Mouse (Mus musculus) stomach, embryonic 15.5 days (tissue): Measurements from ENCODE around the gene Wsb1. TPM values are rescaled to one million over a fixed set of nuclear protein-coding genes. Genes with fewer than 3 reads are reported as not detected.
A peak's percentile ranks its signal among the peaks of the same experiment; 100 is the strongest.
"Not testable (repeated sequence)": the region's sequence is repeated elsewhere in the genome, so short reads cannot be mapped to it uniquely, and the experiment has no call there.

Experiments used
- ATAC-seq: fragments of 200-750 bp; cut with Nextera tagmentation; 2 replicates; pipeline ENCODE4 v1.8.0; 2017; ENCODE audit warnings: low read depth, moderate number of reproducible peaks, moderate TSS enrichment; ENCODE audit not compliant: insufficient read depth, low FRiP score
- H3K27ac ChIP-seq: fragments of 300-500 bp; sonication (generic); 2 replicates; pipeline ENCODE4 v1.5.1; 2015; ENCODE audit warnings: mild to moderate bottlenecking, inconsistent platforms
- H3K27me3 ChIP-seq: fragments of 300-500 bp; sonication (generic); replicated peaks from 2 replicates; pipeline ENCODE4 v1.6.1; 2015; ENCODE audit warnings: inconsistent platforms
- H3K36me3 ChIP-seq: fragments of 300-500 bp; sonication (generic); 2 replicates; pipeline ENCODE4 v1.6.1; 2015; ENCODE audit warnings: inconsistent platforms
- H3K4me1 ChIP-seq: fragments of 300-500 bp; sonication (generic); 2 replicates; pipeline ENCODE4 v1.6.1; 2015; ENCODE audit warnings: inconsistent platforms
- H3K4me2 ChIP-seq: fragments of 300-500 bp; sonication (generic); 2 replicates; pipeline ENCODE4 v1.6.1; 2015; ENCODE audit warnings: mild to moderate bottlenecking, inconsistent platforms
- H3K4me3 ChIP-seq: fragments of 300-500 bp; sonication (generic); replicated peaks from 2 replicates; pipeline ENCODE4 v1.5.1; 2015; ENCODE audit warnings: inconsistent platforms
- H3K9ac ChIP-seq: fragments of 300-500 bp; sonication (generic); 2 replicates; pipeline ENCODE4 v1.6.1; 2015; ENCODE audit warnings: inconsistent platforms
- H3K9me3 ChIP-seq: fragments of 300-500 bp; sonication (generic); 2 replicates; pipeline ENCODE4 v1.6.1; 2016; ENCODE audit warnings: inconsistent platforms
- WGBS: fragments of 180-500 bp; shearing (Covaris S2); methylation state at CpG from one replicate; pipeline ENCODE4 v1.1.7; 2015; 5-methylcytosine and 5-hydroxymethylcytosine counted together
- polyA plus RNA-seq: library from polyadenylated mRNA; unstranded; fragments of >200 nt; fragmentation: Nextera tagmentation; extraction: Ambion mirVana; gene quantifications from 2 replicates; pipeline ENCODE4 v1.2.1, GENCODE M21; 2015

Gene Wsb1
- polyA plus RNA-seq = 186 and 196 TPM in 2 replicates

- H3K4me1 ChIP-seq = peaks cover 4% of the 10 kb centered on the region; the same call in 1 of the 2 replicates
- H3K9ac ChIP-seq = peak within 1 kb of the TSS; percentile 91
- no peaks in the 10 kb centered on the region for H3K27me3 ChIP-seq
- peaks cover 12% of the 10 kb centered on the region; the same call in 1 of the 2 replicates for H3K36me3 ChIP-seq
- peak; percentile 94 for ATAC-seq
- H3K4me3 ChIP-seq = peak within 1 kb of the TSS; percentile 96
- no peaks in the 10 kb centered on the region for H3K9me3 ChIP-seq
- WGBS = 2% methylated on average over 50 of the region's 50 CpGs
- H3K4me2 ChIP-seq = peak within 1 kb of the TSS; percentile 79
- H3K27ac ChIP-seq = peak within 1 kb of the TSS; percentile 96
Measured at GRCm38 (mm10) chr11:79254391-79255098, at the start of gene Wsb1. Gene Wsb1, minus strand, starts transcription at chr11:79254671.

GRCm38 (mm10) chr11:79304245-79304644 is 49.8 kb upstream of the Wsb1 start:
- not testable (repeated sequence) for ATAC-seq, H3K9ac ChIP-seq, H3K27me3 ChIP-seq, H3K36me3 ChIP-seq, H3K27ac ChIP-seq, H3K9me3 ChIP-seq, H3K4me2 ChIP-seq, H3K4me3 ChIP-seq
- H3K4me1 ChIP-seq = peaks cover 17% of the 10 kb centered on the region
- WGBS = 77% methylated on average over 4 of the region's 4 CpGs

DNA sequence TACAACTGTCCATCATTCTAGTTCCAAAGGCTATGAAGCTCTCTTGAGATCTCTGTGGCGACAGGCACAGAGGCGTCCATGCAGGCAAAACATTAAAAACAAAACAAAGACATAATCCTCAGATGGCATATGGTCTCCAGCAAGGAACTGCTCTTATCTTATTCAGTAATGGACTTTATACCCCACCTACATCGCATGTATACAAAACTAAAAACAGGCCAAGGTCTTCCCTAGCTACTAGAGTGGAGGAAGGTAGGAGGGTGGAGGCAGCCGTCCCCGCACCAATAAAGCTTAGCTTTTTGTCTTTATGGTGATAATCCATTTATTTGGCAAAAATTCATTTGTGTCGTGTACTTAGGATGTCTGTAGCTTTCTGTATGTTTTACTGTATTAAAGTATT is 48.6 kb upstream of the Wsb1 start:
- no peak overlapping the region for H3K9ac ChIP-seq
- H3K4me1 ChIP-seq = peaks cover 17% of the 10 kb centered on the region
- WGBS = 77% methylated on average over 6 of the region's 6 CpGs
- H3K27ac ChIP-seq = no peak overlapping the region
- no peaks in the 10 kb centered on the region for H3K36me3 ChIP-seq
- no peaks in the 10 kb centered on the region for H3K9me3 ChIP-seq
- H3K27me3 ChIP-seq = no peaks in the 10 kb centered on the region
- ATAC-seq = no peak
- no peak overlapping the region for H3K4me3 ChIP-seq
- no peak overlapping the region for H3K4me2 ChIP-seq

DNA sequence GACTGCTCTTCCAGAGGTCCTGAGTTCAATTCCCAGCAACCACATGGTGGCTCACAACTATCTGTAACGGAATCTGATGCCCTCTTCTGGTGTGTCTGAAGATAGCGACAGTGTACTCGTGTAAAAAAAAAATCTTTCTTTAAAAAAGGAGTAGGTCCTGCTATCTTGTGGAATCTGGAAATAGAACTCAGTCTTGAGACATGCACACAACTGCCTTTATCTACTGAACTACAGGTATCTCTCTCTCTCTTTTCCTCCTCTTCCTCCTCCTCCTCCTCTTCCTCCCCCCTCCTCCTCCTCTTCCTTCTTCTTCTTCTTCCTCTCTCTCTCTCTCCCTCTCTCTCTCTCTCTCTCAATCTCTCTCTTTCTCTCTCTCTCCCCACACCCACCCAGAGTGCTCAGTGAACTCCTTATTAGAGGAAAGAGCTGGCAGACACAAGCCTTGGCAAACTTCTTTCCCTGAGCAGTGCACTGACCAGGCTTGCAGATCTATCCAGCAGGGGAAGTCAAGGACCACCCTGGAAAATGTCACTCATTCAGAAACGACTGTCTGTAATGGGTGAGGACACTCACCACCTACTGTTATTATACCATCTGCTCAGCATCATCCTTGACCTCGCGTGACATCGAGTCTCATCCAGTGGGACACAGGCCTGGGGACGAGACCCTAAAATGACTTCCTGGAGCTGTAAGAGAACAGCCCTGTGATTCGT is 45.4 kb upstream of the Wsb1 start:
- H3K4me3 ChIP-seq = no peak overlapping the region
- no peaks in the 10 kb centered on the region for H3K4me1 ChIP-seq
- no peaks in the 10 kb centered on the region for H3K9me3 ChIP-seq
- no peak overlapping the region for H3K4me2 ChIP-seq
- H3K9ac ChIP-seq = no peak overlapping the region
- no peak for ATAC-seq
- H3K36me3 ChIP-seq = no peaks in the 10 kb centered on the region
- H3K27ac ChIP-seq = no peak overlapping the region
- H3K27me3 ChIP-seq = no peaks in the 10 kb centered on the region
- WGBS = 70% methylated on average over 9 of the region's 9 CpGs

- Histone ChIP-seq H3K9me3 (no peaks in the 10 kb centered on the region), H3K27ac (no peak within 1 kb of the TSS), H3K4me1 (no peaks in the 10 kb centered on the region), H3K9ac (no peak within 1 kb of the TSS), H3K27me3 (no peaks in the 10 kb centered on the region), H3K4me3 (no peak within 1 kb of the TSS), H3K36me3 (no peaks in the 10 kb centered on the region), H3K4me2 (no peak within 1 kb of the TSS)
- 51% methylated on average over 5 of the region's 5 CpGs for WGBS
- 0 out of 2 replicates have a peak, but pooled peaks have one; percentile 31 for ATAC-seq
Measured at GRCm38 (mm10) chr11:79296856-79297491, 42.5 kb upstream of the Wsb1 start, which contains the start of gene Gm9964. Gene Gm9964, minus strand, starts transcription at chr11:79296906.

DNA sequence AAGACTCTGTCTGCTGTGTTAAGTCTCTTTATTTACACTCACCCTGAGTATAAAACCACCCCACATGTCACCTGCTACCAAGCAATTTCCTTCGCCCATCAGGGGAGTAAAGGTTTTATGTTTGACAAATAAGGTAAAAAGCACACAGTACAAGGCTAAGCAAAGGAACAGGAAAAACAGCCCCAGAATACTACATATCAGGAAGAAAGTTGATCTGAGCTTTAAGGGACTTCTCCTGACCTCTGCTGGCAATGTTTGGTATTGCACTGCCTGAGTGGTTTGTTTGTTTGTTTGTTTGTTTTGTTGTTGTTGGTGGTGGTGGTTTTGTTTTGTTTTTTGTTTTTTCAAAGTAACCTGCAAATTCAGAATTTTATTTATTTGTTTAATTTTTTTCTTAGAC is 41.7 kb upstream of the Wsb1 start:
- H3K4me1 ChIP-seq = no peaks in the 10 kb centered on the region
- no peaks in the 10 kb centered on the region for H3K36me3 ChIP-seq
- H3K9ac ChIP-seq = no peak overlapping the region
- no peak overlapping the region for H3K27ac ChIP-seq
- no peak overlapping the region for H3K4me3 ChIP-seq
- H3K4me2 ChIP-seq = no peak overlapping the region
- no peak for ATAC-seq
- H3K9me3 ChIP-seq = no peaks in the 10 kb centered on the region
- 30% methylated on average over 1 of the region's 1 CpGs for WGBS
- H3K27me3 ChIP-seq = no peaks in the 10 kb centered on the region

DNA sequence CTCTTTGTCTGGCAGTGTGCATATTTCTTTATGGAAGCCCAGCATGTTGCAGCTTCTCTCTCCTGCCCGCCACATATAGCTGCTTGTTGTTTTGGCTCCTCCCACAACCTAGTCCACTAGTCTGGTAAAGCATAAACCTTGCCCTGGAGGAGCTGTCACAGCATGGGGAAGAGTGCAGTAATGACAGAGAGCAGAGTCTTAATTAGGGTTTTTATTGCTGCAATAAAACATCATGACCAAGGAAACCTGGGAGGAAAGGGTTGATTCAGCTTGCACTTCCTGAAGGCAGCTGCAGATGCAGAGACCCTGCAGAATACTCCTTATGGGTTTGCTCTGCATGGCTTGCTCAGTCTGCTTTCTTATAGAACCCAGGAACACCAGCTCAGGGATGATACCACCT is 39.5 kb upstream of the Wsb1 start:
- H3K27ac ChIP-seq = no peak overlapping the region
- no peak overlapping the region for H3K9ac ChIP-seq
- no peak for ATAC-seq
- H3K4me3 ChIP-seq = no peak overlapping the region
- H3K36me3 ChIP-seq = no peaks in the 10 kb centered on the region
- H3K27me3 ChIP-seq = no peaks in the 10 kb centered on the region
- no peaks in the 10 kb centered on the region for H3K9me3 ChIP-seq
- H3K4me1 ChIP-seq = no peaks in the 10 kb centered on the region
- 42% methylated on average over 1 of the region's 1 CpGs for WGBS
- H3K4me2 ChIP-seq = no peak overlapping the region

DNA sequence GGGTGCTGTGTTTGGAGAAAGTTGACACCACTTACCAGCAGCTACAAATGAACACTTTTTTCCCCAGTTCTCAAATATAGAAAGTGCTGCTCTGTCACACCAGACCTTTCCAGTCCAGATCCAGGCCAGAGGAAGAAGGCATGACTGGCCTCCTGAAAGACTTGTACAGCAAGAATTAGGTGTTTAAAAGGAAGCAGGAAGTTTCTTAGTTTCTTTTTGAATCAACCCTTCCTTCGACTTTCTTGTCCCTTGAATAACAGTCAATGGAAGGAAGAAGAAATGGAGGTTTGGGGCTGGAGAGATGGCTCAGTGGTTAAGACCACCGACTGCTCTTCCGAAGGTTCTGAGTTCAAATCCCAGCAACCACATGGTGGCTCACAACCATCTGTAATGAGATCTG is 38.6 kb upstream of the Wsb1 start:
- no peak overlapping the region for H3K4me3 ChIP-seq
- no peaks in the 10 kb centered on the region for H3K36me3 ChIP-seq
- H3K9ac ChIP-seq = no peak overlapping the region
- WGBS = 91% methylated on average over 3 of the region's 3 CpGs
- no peak for ATAC-seq
- no peak overlapping the region for H3K4me2 ChIP-seq
- H3K4me1 ChIP-seq = no peaks in the 10 kb centered on the region
- no peaks in the 10 kb centered on the region for H3K27me3 ChIP-seq
- H3K27ac ChIP-seq = no peak overlapping the region
- no peaks in the 10 kb centered on the region for H3K9me3 ChIP-seq

- Histone ChIP-seq H3K4me3 (no peak overlapping the region), H3K9me3 (no peaks in the 10 kb centered on the region), H3K27me3 (no peaks in the 10 kb centered on the region), H3K36me3 (no peaks in the 10 kb centered on the region), H3K4me2 (no peak overlapping the region), H3K9ac (no peak overlapping the region), H3K27ac (no peak overlapping the region), H3K4me1 (no peaks in the 10 kb centered on the region)
- ATAC-seq = no peak
- WGBS = 76% methylated on average over 3 of the region's 3 CpGs
Measured at GRCm38 (mm10) chr11:79292130-79292529, 37.7 kb upstream of the Wsb1 start.

DNA sequence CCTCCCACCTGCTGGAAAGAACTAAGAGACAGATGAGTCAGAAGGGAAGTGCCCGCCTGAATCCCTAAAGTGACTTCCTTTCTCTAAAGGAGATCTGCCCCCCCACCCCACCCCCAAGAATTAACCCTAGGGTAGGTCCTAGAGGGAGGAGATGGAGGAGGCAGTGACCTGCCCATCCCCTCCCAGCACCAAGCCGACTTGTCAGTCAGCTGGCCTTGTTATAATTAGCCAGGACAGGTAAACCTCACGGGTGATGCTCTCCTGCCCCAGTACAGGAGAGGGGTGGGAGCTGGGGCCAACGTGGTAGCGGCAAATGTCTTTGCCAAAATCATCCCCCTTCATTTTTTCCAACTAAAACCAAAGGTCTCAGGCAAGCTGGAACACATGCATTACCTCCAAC is 37.2 kb upstream of the Wsb1 start:
- Histone ChIP-seq H3K36me3 (no peaks in the 10 kb centered on the region), H3K9ac (no peak overlapping the region), H3K9me3 (no peaks in the 10 kb centered on the region), H3K27me3 (no peaks in the 10 kb centered on the region), H3K4me1 (no peaks in the 10 kb centered on the region), H3K4me3 (no peak overlapping the region), H3K4me2 (no peak overlapping the region), H3K27ac (no peak overlapping the region)
- no peak for ATAC-seq
- WGBS = 57% methylated on average over 5 of the region's 5 CpGs

DNA sequence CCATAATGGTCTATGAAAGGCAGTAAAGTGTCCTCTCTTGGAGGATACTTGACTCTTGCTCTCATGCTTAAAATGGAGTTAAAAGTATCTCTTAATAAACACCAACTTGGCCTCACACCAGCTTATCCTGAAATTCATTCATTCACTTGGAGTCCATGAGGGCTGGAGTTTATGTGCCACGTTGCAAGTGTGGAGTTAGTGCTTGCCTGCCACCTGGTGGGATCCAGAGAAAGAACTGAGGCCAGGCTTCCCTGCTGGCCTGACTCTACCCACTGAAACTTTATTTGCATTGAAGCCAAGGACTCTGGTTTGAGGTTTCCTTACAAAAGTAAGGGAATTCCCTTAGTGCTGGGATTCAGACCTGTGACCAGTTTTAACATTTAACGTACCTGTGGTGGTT is 36.0 kb upstream of the Wsb1 start:
- 47% methylated on average over 2 of the region's 2 CpGs for WGBS
- Histone ChIP-seq H3K27me3 (no peaks in the 10 kb centered on the region), H3K4me2 (no peak overlapping the region), H3K4me1 (peaks cover 3% of the 10 kb centered on the region; the same call in 1 of the 2 replicates), H3K9ac (no peak overlapping the region), H3K4me3 (no peak overlapping the region), H3K9me3 (no peaks in the 10 kb centered on the region), H3K36me3 (no peaks in the 10 kb centered on the region), H3K27ac (no peak overlapping the region)
- no peak for ATAC-seq
